Comparison of ENCODE assay signal across 19 mouse cellular contexts in genomic region chr5:149677196-149677595, GRCm38 (mm10). TPM values are rescaled to one million over a fixed set of nuclear protein-coding genes. Genes with fewer than 3 reads are reported as not detected.
DNase-seq lines count a peak whose midpoint lies in the region; ATAC-seq and TF ChIP-seq lines count a peak whose summit lies in the region.
"Had no signal": no experiment of that assay in that cellular context is flagged by ENCODE, and none has a peak within 500 bp of the region (broad histone marks: within the 10 kb centered on the region; RNA-seq: fewer than 3 reads in every experiment).

No protein-coding gene starts in this region.

- peak overlapping the region; percentile 53 for H3K4me2 ChIP-seq in myocyte (ENCODE audit: low read depth)

- no peaks in the 10 kb centered on the region for H3K36me3 ChIP-seq in myocyte (ENCODE audit: control insufficient read depth, insufficient read depth)
- H3K36me3 ChIP-seq: embryonic facial prominence, embryonic 10.5 days; embryonic facial prominence, embryonic 12.5 days; forebrain, embryonic 15.5 days had no signal

- H3K79me2 ChIP-seq in myocyte (ENCODE audit: control insufficient read depth, insufficient read depth), result no peaks in the 10 kb centered on the region

- H3K4me3 ChIP-seq in myocyte, result no peak overlapping the region

- ATAC-seq in inflammation-experienced regulatory T-cells, adult 6 months, result no peak

- DNase-seq in 3134 (ENCODE audit: extremely low read depth, insufficient read length, low spot score), result peak; percentile 54
- DNase-seq in 416B (ENCODE audit: low read depth), result peak; percentile 56
- no peak for DNase-seq in layer of hippocampus, postnatal 14 days (ENCODE audit: low spot score in 2 of 2)
- DNase-seq: adrenal gland, adult 2 months; adrenal gland, postnatal 10 days; adrenal gland, postnatal 25 days; cerebellum, adult 11 months; cerebellum, adult 18-20 months; cerebellum, adult 8-10 months; cerebellum, adult 9-11 months; cerebellum, postnatal 14 days; cerebellum, postnatal 36 days; forebrain, postnatal 0 days had no signal

- no peaks in the 10 kb centered on the region for H3K27me3 ChIP-seq in myocyte (ENCODE audit: control insufficient read depth, insufficient read depth, insufficient read length)
- H3K27me3 ChIP-seq: embryonic facial prominence, embryonic 12.5 days; forebrain, embryonic 13.5 days; forebrain, embryonic 15.5 days had no signal

- no peak for TF ChIP-seq POLR2A in myocyte (IDR thresholded peaks at IDR 0.05; ENCODE audit: insufficient read length, low read depth)

- H3ac ChIP-seq in myocyte (ENCODE audit: control insufficient read depth, insufficient read length), result no peak overlapping the region

TF ChIP-seq in myocyte, 11 proteins besides CTCF, POLR2A, EP300 and RAD21:
- TF ChIP-seq CEBPB (IDR thresholded peaks at IDR 0.05; ENCODE audit: insufficient read depth, poor library complexity, severe bottlenecking), result no peak
- TF ChIP-seq MYOD1 (IDR thresholded peaks at IDR 0.05; ENCODE audit: control insufficient read depth in 1 of 3, insufficient read length in 2 of 3, low read depth in 2 of 3), result no peak
- TF ChIP-seq E2F4 (IDR thresholded peaks at IDR 0.05; ENCODE audit: insufficient read depth), result no peak
- TF ChIP-seq USF1 (IDR thresholded peaks at IDR 0.05; ENCODE audit: low read depth), result no peak
- no peak for TF ChIP-seq MAX (IDR thresholded peaks at IDR 0.05; ENCODE audit: low read depth)
- no peak for TF ChIP-seq SRF (IDR thresholded peaks at IDR 0.05; ENCODE audit: control insufficient read depth, insufficient read length, low read depth)
- TF ChIP-seq REST (IDR thresholded peaks at IDR 0.05; ENCODE audit: insufficient read depth, insufficient read length), result no peak
- no peak for TF ChIP-seq POLR2AphosphoS2 (IDR thresholded peaks at IDR 0.05; ENCODE audit: insufficient read length, low read depth)
- TF ChIP-seq TCF12 (IDR thresholded peaks at IDR 0.05; ENCODE audit: insufficient read depth, poor library complexity, severe bottlenecking), result no peak
- no peak for TF ChIP-seq TCF3 (IDR thresholded peaks at IDR 0.05; ENCODE audit: insufficient read length, low read depth)
- TF ChIP-seq MYOG (IDR thresholded peaks at IDR 0.05; ENCODE audit: control insufficient read depth in 1 of 3, insufficient read depth in 1 of 3, insufficient read length in 2 of 3, low read depth in 2 of 3), result no peak

RNA-seq across cellular contexts. Expression of gene B3glct, which starts 0.8 kb away (rescaled TPM):
- polyA plus RNA-seq in myocyte (2012; fragmentation: generic; extraction: Trizol), result 4.6 TPM
- 1 to 10 TPM; 1.7 to 3.8 (median 2.8) TPM for polyA plus RNA-seq in inflammation-experienced regulatory T-cells, adult 6 months (2017; shearing (Covaris generic))
- total RNA-seq in layer of hippocampus, postnatal 14 days (2021), result 10 to 100 TPM; 15.0 to 15.7 TPM

RNA-seq across cellular contexts. Expression of gene Hsph1, which starts 41.0 kb away (rescaled TPM):
- polyA plus RNA-seq in myocyte (2012; fragmentation: generic; extraction: Trizol), result 38.0 TPM
- 10 to 100 TPM; 15.8 to 35.5 (median 20.2) TPM for polyA plus RNA-seq in inflammation-experienced regulatory T-cells, adult 6 months (2017; shearing (Covaris generic))
- 100 to 1,000 TPM; 237 to 281 TPM for total RNA-seq in layer of hippocampus, postnatal 14 days (2021)

Comparison
In these comparisons a context has a peak if more than half of its experiments do, and no peak if none do; other contexts are left out.
1. DNase-seq: peak in 3134 (single experiment) and 416B (single experiment); none in layer of hippocampus, postnatal 14 days (0 of 2).